Mouse (Mus musculus) kidney, adult 11 months (tissue): ENCODE measurements at regions not wholly inside any gene's neighbourhood (a gene's known extent, or its start where the extent isn't known, plus 50 kb on each side); places are given as distances from the start of the nearest gene placed in this dataset.
A peak's percentile ranks its signal among the peaks of the same experiment; 100 is the strongest.
"Not testable (repeated sequence)": the region's sequence is repeated elsewhere in the genome, so short reads cannot be mapped to it uniquely, and the experiment has no call there.

Source experiments
- DNase-seq: peaks from one replicate; pipeline ENCODE4 v3.0.0; 2022

GRCm38 (mm10) chr3:18295921-18296320, 347.7 kb downstream of the Cypt12 start:
- DNase-seq, result no peak

DNA sequence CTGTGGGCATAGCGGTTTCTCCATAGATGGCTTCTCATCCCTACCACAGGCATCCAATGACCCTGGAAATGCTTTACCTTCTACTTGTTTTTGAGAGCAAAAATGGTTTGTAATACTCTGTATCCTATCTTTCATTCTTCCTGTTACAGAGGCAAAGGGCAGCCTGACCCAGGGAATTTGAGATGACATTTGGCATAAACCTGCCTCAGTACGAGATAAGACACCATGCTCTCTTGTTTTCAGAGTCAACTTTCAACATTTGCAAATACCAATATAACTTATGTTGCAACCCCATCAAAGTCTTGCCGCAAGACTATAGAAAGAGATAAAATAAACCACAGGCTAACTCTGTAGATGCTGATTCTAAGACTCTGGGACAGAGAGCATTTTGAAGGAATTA, 350.5 kb downstream of the Cypt12 start:
- no peak for DNase-seq

GRCm38 (mm10) chr3:18299502-18299901, 351.3 kb downstream of the Cypt12 start:
- no peak for DNase-seq

DNA sequence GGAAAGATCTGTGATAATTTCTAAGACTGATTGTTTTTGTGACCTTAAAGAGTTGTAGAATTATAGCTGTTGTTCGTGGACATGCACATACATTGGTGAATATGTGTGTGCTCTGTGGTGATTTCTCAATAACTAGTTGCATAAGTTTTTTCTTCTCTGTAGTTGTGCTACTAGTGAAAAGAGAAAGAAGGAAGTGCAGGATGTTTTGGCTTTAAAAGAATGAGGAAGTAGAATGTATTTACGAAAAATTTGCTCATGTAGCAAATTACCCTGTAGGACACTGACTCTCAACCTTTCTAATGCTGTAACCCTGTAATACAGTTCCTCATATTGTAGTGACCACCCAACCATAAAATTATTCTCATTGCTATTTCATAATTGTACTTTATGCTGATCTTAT, 371.2 kb downstream of the Cypt12 start:
- no peak for DNase-seq

- no peak for DNase-seq
These were observed 385.0 kb downstream of the Cypt12 start for GRCm38 (mm10) chr3:18333182-18333581.

- peak; percentile 4 for DNase-seq
These were observed 391.0 kb downstream of the Cypt12 start for GRCm38 (mm10) chr3:18339189-18339588.

GRCm38 (mm10) chr3:18341757-18342156, 393.5 kb downstream of the Cypt12 start:
- no peak for DNase-seq

- DNase-seq, result no peak
These were observed 430.1 kb downstream of the Cypt12 start for GRCm38 (mm10) chr3:18378014-18379005.

GRCm38 (mm10) chr3:18421886-18422575, 473.8 kb downstream of the Cypt12 start:
- DNase-seq, result no peak

DNA sequence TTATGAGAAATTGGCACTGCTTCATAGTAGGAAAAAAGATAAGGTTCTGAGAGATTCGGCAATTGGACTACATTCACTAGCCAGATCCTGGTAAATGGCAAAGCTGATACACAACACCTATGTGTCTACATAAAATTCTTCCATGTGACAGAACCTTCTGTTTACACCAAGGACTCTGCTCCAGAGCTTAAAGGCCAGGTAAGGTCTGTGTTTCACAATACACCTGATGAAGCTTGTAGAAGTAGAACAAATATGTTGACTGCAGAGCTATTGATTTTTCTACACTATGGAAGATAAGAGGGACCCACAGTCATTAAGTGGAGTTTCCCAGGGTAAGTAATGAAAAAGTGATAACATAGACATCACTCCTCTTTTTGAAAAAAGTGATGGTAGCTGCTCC, 480.7 kb downstream of the Cypt12 start:
- DNase-seq, result no peak

- no peak for DNase-seq
These were observed 490.6 kb downstream of the Cypt12 start for GRCm38 (mm10) chr3:18438845-18439244.

DNA sequence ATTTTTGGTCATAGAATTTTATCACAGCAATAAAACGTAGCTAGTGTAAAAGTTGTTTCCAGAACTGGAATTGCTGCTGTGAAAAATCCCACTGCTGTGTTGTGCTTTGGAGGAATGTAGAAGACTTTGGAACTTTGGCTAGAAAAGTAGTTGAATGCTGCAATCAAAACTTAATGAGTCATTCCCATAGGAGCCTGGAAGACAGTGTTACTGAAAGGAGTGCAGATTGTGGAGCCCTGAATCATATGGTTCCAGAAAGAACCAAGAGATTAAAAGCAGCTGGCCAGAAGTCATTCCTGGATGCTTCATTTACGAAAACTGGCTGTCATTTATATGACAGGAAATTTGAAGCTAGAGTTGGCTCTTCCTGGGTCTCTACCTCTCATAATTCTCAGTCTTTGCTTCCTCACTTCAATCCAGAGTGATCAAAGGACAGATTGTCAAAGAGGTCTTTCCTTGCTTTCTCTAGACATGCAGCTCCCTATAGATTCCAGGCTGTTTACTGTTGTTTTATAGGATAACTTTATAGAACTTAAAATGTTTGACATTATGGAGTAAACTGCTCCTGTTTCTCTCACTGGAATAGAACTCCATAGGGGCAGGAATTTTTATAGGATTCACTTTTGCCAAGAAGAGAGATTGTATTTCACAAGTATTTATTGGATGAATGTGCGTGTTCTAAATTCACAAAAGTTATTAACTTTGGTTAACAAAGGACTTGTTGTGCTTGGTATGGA, 504.2 kb downstream of the Cypt12 start:
- DNase-seq, result no peak

- no peak for DNase-seq
These were observed 505.2 kb downstream of the Cypt12 start for GRCm38 (mm10) chr3:18453220-18453985.

DNA sequence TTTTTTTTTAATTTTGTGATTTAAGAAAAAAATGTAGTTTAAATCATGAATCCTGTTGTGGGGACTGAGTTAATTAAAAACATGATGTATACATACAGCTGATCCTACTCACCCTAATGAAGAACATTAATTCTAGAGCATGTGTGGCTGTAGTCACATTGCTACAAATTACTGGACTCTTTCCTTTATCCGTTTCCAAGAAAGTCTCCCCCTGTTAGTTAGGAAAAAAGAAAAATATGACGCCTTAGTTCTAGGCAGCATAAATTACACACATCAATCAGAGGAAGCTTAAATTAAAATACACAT, 505.7 kb downstream of the Cypt12 start:
- DNase-seq, result no peak

DNA sequence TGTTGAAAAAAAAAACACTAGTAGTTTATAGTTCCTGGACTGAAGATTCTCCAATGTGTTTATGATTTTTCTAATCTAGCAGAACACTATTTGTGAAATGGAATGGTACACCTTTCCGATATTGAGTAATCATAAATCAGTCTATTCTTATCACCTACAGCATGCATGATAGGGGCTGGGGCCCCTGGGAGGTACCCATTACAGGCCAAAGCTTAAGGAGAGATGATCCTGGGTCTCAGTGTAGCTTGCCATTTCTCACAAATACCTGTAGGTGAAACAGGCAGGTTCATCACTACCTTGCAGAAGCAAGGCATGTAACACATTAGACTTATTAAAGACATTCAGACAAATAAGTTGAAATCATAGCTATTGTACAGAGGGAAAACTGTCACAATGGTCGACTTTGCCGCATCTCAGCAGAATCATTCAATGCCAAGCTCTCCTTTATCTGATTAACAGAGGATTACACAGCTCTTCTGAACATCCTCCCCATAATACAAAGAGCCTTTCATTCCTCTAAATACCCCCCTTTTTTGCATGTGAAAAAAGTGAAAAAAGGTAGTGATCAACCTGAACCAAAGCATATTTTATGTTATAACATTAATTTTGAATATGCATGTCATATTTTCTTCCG, 506.5 kb downstream of the Cypt12 start:
- DNase-seq, result not testable (repeated sequence)

- no peak for DNase-seq
These were observed 508.0 kb downstream of the Cypt12 start for GRCm38 (mm10) chr3:18456033-18456690.

DNA sequence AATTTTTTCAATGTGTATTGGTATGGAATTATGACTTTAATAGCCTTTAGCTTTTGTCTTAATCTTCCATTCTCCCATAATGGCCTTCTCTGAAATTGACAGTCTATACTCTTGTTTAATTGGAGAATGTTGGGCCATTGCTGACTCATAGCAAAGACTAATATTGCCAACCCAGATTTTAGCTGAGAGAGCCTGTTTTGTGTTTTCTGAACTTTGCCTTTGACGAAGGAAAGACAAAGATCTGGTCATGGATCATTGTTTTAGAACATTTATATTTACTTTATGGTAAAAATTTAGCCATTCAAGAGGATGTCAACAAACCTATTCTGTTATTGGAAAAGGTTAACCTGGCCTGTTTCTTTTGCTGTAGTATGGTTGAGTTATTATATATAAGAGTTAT, 512.1 kb downstream of the Cypt12 start:
- DNase-seq, result no peak

DNA sequence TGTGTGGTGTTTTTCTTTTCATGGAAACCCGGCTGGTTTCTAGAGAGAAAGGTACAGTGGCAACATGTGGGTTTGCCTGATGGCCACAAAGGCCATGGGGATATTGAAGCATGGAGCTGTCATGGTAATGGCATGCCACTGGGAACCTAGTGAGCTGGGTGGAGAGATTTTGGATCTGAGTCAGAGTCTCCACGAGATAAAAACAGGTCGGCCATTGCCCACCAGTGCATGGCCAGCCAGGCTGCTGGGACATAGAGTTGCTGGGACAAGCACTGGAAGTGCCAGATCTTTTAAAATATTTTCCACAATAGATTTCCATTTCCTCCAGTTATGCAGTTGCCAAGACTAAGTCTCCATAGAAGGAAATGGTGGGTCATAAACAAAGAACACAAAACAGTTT, 523.6 kb downstream of the Cypt12 start:
- DNase-seq, result no peak

GRCm38 (mm10) chr3:18479557-18479956, 531.3 kb downstream of the Cypt12 start:
- no peak for DNase-seq

DNA sequence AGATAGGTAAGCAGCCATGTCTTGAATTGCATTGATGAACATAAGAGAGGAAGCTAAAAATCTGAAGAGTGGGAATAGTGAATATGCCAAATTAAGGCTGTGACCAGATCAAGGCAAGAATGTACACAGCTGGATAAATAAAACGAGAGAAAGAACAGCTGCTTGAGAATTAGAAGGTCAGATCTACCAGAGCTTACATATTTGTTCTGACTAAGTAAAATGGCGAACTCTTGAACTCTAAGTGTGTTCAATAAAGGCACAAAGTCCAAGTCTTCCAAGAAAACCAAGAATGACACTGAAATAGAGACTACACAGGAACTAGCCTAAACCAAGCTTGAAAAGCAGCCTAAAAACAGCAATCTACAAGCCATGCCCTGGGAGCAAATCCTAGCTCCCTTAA, 533.8 kb downstream of the Cypt12 start:
- no peak for DNase-seq

DNA sequence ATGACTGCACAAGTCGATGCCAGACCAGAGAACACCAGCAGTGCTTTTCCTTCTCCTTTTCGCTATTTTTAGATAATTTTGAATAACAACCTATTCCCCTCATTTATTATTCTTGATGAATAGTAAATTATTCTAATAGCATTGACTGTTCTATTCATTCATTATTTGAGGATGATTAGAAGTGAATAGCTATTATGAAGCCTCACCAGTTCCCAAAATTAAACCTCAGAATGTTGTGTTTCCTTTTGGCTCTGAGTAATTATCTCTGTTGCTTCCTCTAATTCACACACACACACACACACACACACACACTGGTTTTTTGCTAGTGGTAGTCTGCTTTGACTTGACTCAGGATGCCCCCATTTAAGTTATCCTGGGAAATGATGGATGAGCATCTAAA, 540.7 kb downstream of the Cypt12 start:
- DNase-seq, result no peak

GRCm38 (mm10) chr3:18522562-18522961, 574.4 kb downstream of the Cypt12 start:
- no peak for DNase-seq
